Mouse (Mus musculus) neural tube, embryonic 15.5 days (tissue): Measurements from ENCODE around the gene Sdhc. TPM values are rescaled to one million over a fixed set of nuclear protein-coding genes. Genes with fewer than 3 reads are reported as not detected.
"Not testable (repeated sequence)": the region's sequence is repeated elsewhere in the genome, so short reads cannot be mapped to it uniquely, and the experiment has no call there.

Experiments used
- ATAC-seq: fragments of 200-750 bp; cut with Nextera tagmentation; 2 replicates; pipeline ENCODE4 v1.8.0; 2017; ENCODE audit warnings: mild to moderate bottlenecking, moderate TSS enrichment, moderate library complexity; ENCODE audit not compliant: low FRiP score
- H3K27ac ChIP-seq: fragments of 300-500 bp; sonication (generic); replicated peaks from 2 replicates; pipeline ENCODE4 v1.5.1; 2015; ENCODE audit warnings: mild to moderate bottlenecking, inconsistent platforms
- H3K27me3 ChIP-seq: fragments of 300-500 bp; sonication (generic); replicated peaks from 2 replicates; pipeline ENCODE4 v1.6.1; 2015; ENCODE audit warnings: inconsistent platforms
- H3K36me3 ChIP-seq: fragments of 300-500 bp; sonication (generic); 2 replicates; pipeline ENCODE4 v1.6.1; 2015; ENCODE audit warnings: inconsistent platforms
- H3K4me1 ChIP-seq: fragments of 300-500 bp; sonication (generic); 2 replicates; pipeline ENCODE4 v1.6.1; 2015; ENCODE audit warnings: inconsistent platforms
- H3K4me2 ChIP-seq: fragments of 300-500 bp; sonication (generic); 2 replicates; pipeline ENCODE4 v1.6.1; 2015; ENCODE audit warnings: inconsistent platforms, mild to moderate bottlenecking, moderate library complexity
- H3K4me3 ChIP-seq: fragments of 300-500 bp; sonication (generic); replicated peaks from 2 replicates; pipeline ENCODE4 v1.5.1; 2015; ENCODE audit warnings: mild to moderate bottlenecking, inconsistent platforms
- H3K9ac ChIP-seq: fragments of 300-500 bp; sonication (generic); replicated peaks from 2 replicates; pipeline ENCODE4 v1.6.1; 2015; ENCODE audit warnings: mild to moderate bottlenecking, inconsistent platforms
- H3K9me3 ChIP-seq: fragments of 300-500 bp; sonication (generic); replicated peaks from 2 replicates; pipeline ENCODE4 v1.6.1; 2016; ENCODE audit warnings: inconsistent platforms
- WGBS: fragments of 180-500 bp; shearing (Covaris S2); methylation state at CpG from one replicate; pipeline ENCODE4 v1.1.7; 2015; ENCODE audit warnings: mixed read lengths; 5-methylcytosine and 5-hydroxymethylcytosine counted together
- polyA plus RNA-seq: library from polyadenylated mRNA; unstranded; fragments of >200 nt; fragmentation: Nextera tagmentation; extraction: Ambion mirVana; gene quantifications from 2 replicates; pipeline ENCODE4 v1.2.1, GENCODE M21; 2015

Sdhc gene
- polyA plus RNA-seq, 1 experiment from 2014 or later = 311 TPM

DNA sequence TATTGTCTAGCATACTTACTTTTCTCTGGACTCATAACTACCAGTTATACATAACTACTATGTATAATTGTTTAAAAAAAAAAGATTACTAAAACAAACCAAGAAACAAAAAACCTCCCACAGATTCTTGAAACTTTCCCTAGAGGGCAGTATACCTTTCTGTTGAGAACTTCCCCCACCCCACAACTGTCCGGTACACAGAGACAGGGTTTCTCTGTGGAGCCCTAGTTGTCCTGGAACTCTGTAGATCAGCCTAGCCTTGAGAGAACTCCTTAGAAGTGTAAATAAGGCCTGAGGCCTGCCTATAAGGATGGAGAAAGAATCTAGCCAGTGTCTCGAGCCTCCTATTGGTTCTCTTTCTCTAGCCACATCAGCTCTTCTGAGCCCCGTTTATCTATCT lies 13.9 kb upstream of the Sdhc start:
- no peak overlapping the region for H3K4me3 ChIP-seq
- ATAC-seq = no peak
- WGBS = 35% methylated on average over 3 of the region's 3 CpGs
- H3K4me1 ChIP-seq = peaks cover 8% of the 10 kb centered on the region
- H3K27me3 ChIP-seq = peaks cover 13% of the 10 kb centered on the region
- H3K36me3 ChIP-seq = no peaks in the 10 kb centered on the region
- H3K4me2 ChIP-seq = no peak overlapping the region
- no peak overlapping the region for H3K27ac ChIP-seq
- H3K9ac ChIP-seq = no peak overlapping the region
- H3K9me3 ChIP-seq = no peaks in the 10 kb centered on the region

- Histone ChIP-seq H3K9ac (no peak overlapping the region), H3K4me1 (peaks cover 9% of the 10 kb centered on the region), H3K4me2 (no peak overlapping the region), H3K27me3 (peaks cover 27% of the 10 kb centered on the region), H3K4me3 (no peak overlapping the region), H3K27ac (no peak overlapping the region), H3K36me3 (no peaks in the 10 kb centered on the region), H3K9me3 (no peaks in the 10 kb centered on the region)
- no peak for ATAC-seq
- WGBS = 84% methylated on average over 3 of the region's 3 CpGs
Observed at GRCm38 (mm10) chr1:171162526-171162925, 12.1 kb upstream of the Sdhc start.

GRCm38 (mm10) chr1:171159485-171159975 lies 9.1 kb upstream of the Sdhc start:
- no peak for ATAC-seq
- Histone ChIP-seq H3K27me3 (peaks cover 34% of the 10 kb centered on the region), H3K9ac (no peak overlapping the region)

GRCm38 (mm10) chr1:171157965-171158364 lies 7.6 kb upstream of the Sdhc start:
- no peaks in the 10 kb centered on the region for H3K9me3 ChIP-seq
- ATAC-seq = no peak
- H3K4me2 ChIP-seq = no peak overlapping the region
- no peak overlapping the region for H3K4me3 ChIP-seq
- H3K9ac ChIP-seq = no peak overlapping the region
- H3K27me3 ChIP-seq = peaks cover 34% of the 10 kb centered on the region
- H3K4me1 ChIP-seq = peaks cover 9% of the 10 kb centered on the region
- H3K36me3 ChIP-seq = no peaks in the 10 kb centered on the region
- no peak overlapping the region for H3K27ac ChIP-seq

More at GRCm38 (mm10) chr1:171159485-171159975, 9.1 kb upstream of the Sdhc start:
- H3K4me3 ChIP-seq = peak overlapping the region; percentile 16; the same call in 1 of the 2 replicates
- 3% methylated on average over 15 of the region's 15 CpGs for WGBS
- no peaks in the 10 kb centered on the region for H3K9me3 ChIP-seq
- H3K36me3 ChIP-seq = no peaks in the 10 kb centered on the region
- H3K4me1 ChIP-seq = peaks cover 9% of the 10 kb centered on the region
- H3K27ac ChIP-seq = no peak overlapping the region
- H3K4me2 ChIP-seq = peak overlapping the region; percentile 48

GRCm38 (mm10) chr1:171156644-171157043 lies 6.2 kb upstream of the Sdhc start:
- no peaks in the 10 kb centered on the region for H3K9me3 ChIP-seq
- no peak for ATAC-seq
- H3K27ac ChIP-seq = no peak overlapping the region
- 70% methylated on average over 3 of the region's 3 CpGs for WGBS
- H3K4me3 ChIP-seq = no peak overlapping the region
- no peak overlapping the region for H3K4me2 ChIP-seq
- H3K9ac ChIP-seq = no peak overlapping the region
- H3K27me3 ChIP-seq = peaks cover 34% of the 10 kb centered on the region
- H3K36me3 ChIP-seq = no peaks in the 10 kb centered on the region
- H3K4me1 ChIP-seq = peaks cover 9% of the 10 kb centered on the region

GRCm38 (mm10) chr1:171151966-171152365 lies 1.6 kb upstream of the Sdhc start:
- Histone ChIP-seq H3K9ac (no peak overlapping the region), H3K27ac (no peak overlapping the region), H3K4me3 (no peak overlapping the region), H3K9me3 (no peaks in the 10 kb centered on the region), H3K27me3 (peaks cover 9% of the 10 kb centered on the region), H3K36me3 (no peaks in the 10 kb centered on the region), H3K4me1 (peaks cover 20% of the 10 kb centered on the region), H3K4me2 (no peak overlapping the region)
- whole genome bisulfite sequencing = 83% methylated on average over 4 of the region's 4 CpGs
- no peak for ATAC-seq

DNA sequence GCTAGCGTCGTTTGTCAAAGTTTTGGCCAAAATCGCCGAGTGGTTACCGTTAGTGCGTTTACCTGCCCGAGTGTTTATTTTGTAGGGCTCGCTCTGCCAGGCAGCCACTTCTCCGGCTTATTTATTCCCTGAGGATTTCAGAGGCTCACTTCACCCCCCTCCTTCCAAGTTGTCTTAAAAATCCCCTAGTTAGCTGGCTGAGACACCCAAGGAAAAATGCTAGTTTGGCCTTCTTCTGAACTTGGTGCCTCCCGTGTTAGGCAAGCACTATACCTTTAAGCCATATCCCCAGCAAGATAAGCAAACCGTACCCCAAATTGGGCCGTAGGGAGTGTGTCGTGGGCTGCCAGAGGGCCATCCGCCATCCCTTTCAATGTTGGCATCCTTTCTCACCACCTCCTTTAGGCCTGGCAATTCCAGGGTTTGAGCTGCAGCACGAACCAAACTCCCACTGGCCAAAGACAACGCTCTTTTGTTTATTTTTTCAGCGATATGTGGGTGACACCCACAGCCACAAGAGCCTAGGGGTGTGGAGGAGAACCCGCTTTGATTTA lies 512 bp upstream of the Sdhc start:
- H3K9ac ChIP-seq = peak overlapping the region; percentile 79
- ATAC-seq = peak; percentile 42
- H3K4me3 ChIP-seq = peak overlapping the region; percentile 63
- H3K27ac ChIP-seq = peak overlapping the region; percentile 87
- WGBS = 4% methylated on average over 18 of the region's 18 CpGs
- no peaks in the 10 kb centered on the region for H3K9me3 ChIP-seq
- peaks cover 20% of the 10 kb centered on the region for H3K4me1 ChIP-seq
- peaks cover 3% of the 10 kb centered on the region for H3K27me3 ChIP-seq
- no peaks in the 10 kb centered on the region for H3K36me3 ChIP-seq
- H3K4me2 ChIP-seq = peak overlapping the region; percentile 82

- 83% methylated on average over 11 of the region's 11 CpGs for WGBS
- ATAC-seq, H3K27ac ChIP-seq, H3K4me1 ChIP-seq, H3K9ac ChIP-seq, H3K9me3 ChIP-seq, H3K4me3 ChIP-seq, H3K27me3 ChIP-seq, H3K4me2 ChIP-seq: not testable (repeated sequence)
- H3K36me3 ChIP-seq = peaks cover 51% of the 10 kb centered on the region
Observed at GRCm38 (mm10) chr1:171142981-171143380, 7.4 kb downstream of the Sdhc start.

DNA sequence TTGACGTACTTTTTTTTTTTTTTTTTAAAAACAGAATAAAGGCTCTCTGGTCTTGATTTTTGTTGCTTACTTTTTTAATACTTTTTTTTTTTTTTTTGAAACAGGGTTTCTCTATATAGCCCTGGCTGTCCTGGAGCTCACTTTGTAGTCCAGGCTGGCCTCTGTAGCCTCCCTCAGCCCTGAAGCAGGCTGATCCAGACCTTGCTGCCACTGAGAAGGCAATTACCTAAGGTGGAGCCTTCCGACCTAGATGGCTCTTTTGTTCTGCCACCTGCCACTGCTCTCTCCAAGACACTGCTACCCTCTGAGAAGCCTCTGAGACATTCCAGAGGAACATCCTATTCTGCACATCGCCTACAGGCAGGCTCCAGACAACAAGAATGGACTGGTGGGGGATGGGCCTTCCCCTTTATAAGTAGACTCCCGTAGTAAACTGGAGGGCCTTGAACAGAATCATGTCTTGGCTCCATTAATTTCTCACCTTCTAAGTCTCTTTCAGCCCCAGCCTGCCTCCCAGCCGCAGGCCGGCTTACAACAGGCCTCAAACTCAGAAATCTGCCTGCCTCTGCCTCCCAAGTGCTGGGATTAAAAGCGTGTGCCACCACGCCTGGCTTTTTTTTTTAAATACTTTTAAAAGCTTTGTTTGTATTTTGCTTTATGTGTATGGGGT lies 12.8 kb downstream of the Sdhc start:
- ATAC-seq, H3K4me2 ChIP-seq, H3K4me1 ChIP-seq, H3K27me3 ChIP-seq, H3K27ac ChIP-seq, H3K9me3 ChIP-seq, H3K9ac ChIP-seq, H3K4me3 ChIP-seq: not testable (repeated sequence)
- 83% methylated on average over 8 of the region's 8 CpGs for WGBS
- peaks cover 83% of the 10 kb centered on the region for H3K36me3 ChIP-seq

- WGBS = 96% methylated on average over 2 of the region's 2 CpGs
- H3K27ac ChIP-seq = no peak overlapping the region
- H3K9me3 ChIP-seq = no peaks in the 10 kb centered on the region
- H3K4me2 ChIP-seq = no peak overlapping the region
- H3K9ac ChIP-seq = no peak overlapping the region
- H3K4me3 ChIP-seq = no peak overlapping the region
- no peaks in the 10 kb centered on the region for H3K27me3 ChIP-seq
- no peaks in the 10 kb centered on the region for H3K4me1 ChIP-seq
- H3K36me3 ChIP-seq = peaks cover 74% of the 10 kb centered on the region
- ATAC-seq = no peak
Observed at GRCm38 (mm10) chr1:171135600-171135999, 14.8 kb downstream of the Sdhc start.

DNA sequence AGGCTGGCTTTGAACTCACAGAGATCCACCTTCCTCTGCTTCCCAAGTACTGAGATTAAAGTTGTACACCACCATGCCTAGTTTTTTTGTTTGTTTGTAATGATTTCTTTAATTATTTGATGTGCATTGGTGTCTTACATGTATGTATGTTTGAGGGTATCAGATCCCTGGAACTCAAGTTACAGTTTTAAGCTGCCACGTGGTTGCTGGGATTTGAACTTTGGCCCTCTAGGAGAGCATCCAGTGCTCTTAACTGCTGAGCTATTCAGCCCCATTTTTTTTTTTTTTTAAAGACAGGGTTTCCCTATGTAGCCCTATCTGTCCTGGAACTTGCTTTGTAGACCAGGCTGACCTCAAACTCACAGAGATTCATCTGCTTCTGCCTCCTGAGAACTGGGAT lies 19.4 kb downstream of the Sdhc start:
- WGBS = 86% methylated on average over 1 of the region's 1 CpGs
- H3K4me2 ChIP-seq = no peak overlapping the region
- H3K4me3 ChIP-seq = no peak overlapping the region
- no peak overlapping the region for H3K9ac ChIP-seq
- no peaks in the 10 kb centered on the region for H3K27me3 ChIP-seq
- no peaks in the 10 kb centered on the region for H3K4me1 ChIP-seq
- no peak for ATAC-seq
- H3K36me3 ChIP-seq = peaks cover 76% of the 10 kb centered on the region
- H3K9me3 ChIP-seq = no peaks in the 10 kb centered on the region
- H3K27ac ChIP-seq = no peak overlapping the region

GRCm38 (mm10) chr1:171129251-171129650 lies 21.2 kb downstream of the Sdhc start:
- Histone ChIP-seq H3K27ac (no peak overlapping the region), H3K9ac (no peak overlapping the region), H3K27me3 (no peaks in the 10 kb centered on the region), H3K4me3 (no peak overlapping the region), H3K36me3 (peaks cover 59% of the 10 kb centered on the region), H3K4me1 (no peaks in the 10 kb centered on the region), H3K9me3 (no peaks in the 10 kb centered on the region), H3K4me2 (no peak overlapping the region)
- 62% methylated on average over 7 of the region's 7 CpGs for WGBS
- peak; percentile 47; the same call in 1 of the 2 replicates for ATAC-seq
